Comparison of ENCODE assay signal across 21 mouse cellular contexts in genomic region chr12:85197936-85198335, GRCm38 (mm10). TPM values are rescaled to one million over a fixed set of nuclear protein-coding genes. Genes with fewer than 3 reads are reported as not detected.
DNase-seq lines count a peak whose midpoint lies in the region; ATAC-seq lines count a peak whose summit lies in the region.
"Had no signal": no experiment of that assay in that cellular context is flagged by ENCODE, and none has a peak within 500 bp of the region (broad histone marks: within the 10 kb centered on the region; RNA-seq: fewer than 3 reads in every experiment).

No protein-coding gene starts in this region.

- H3K4me2 ChIP-seq in kidney, embryonic 16.5 days (replicated peaks; ENCODE audit: low read depth, low read length), result no peak overlapping the region
- no peak overlapping the region for H3K4me2 ChIP-seq in embryonic facial prominence, embryonic 14.5 days (ENCODE audit: low read depth, low read length)
- no peak overlapping the region for H3K4me2 ChIP-seq in stomach, embryonic 16.5 days (ENCODE audit: low read depth, low read length)
- H3K4me2 ChIP-seq: neural tube, embryonic 12.5 days had no signal

- peak; percentile 32; the same call in 1 of the 2 replicates for ATAC-seq in kidney, embryonic 16.5 days (ENCODE audit: low FRiP score, low TSS enrichment)
- ATAC-seq in embryonic facial prominence, embryonic 14.5 days (ENCODE audit: low read depth), result no peak
- no peak for ATAC-seq in stomach, embryonic 16.5 days (ENCODE audit: insufficient read depth, low FRiP score)
- ATAC-seq: lung, postnatal 0 days; Patski had no signal

- no peak for DNase-seq in kidney, adult 9 months
- DNase-seq in embryo, embryonic 11 days, result peak; percentile 78
- peak; percentile 65 for DNase-seq in embryonic facial prominence, embryonic 14.5 days (ENCODE audit: low spot score)
- no peak for DNase-seq in c-Kit-positive CD71-positive TER-119-positive erythroid progenitor cells, embryonic 14.5 days (ENCODE audit: low spot score)
- no peak for DNase-seq in thymus, postnatal 25 days
- DNase-seq: adrenal gland, postnatal 36 days; cerebellum, adult 9-11 months; gastrocnemius, postnatal 25 days; heart, postnatal 14 days; kidney, adult 2 months; left cerebral cortex, postnatal 4 days; right cerebral cortex, postnatal 25 days had no signal

- H3K4me3 ChIP-seq in kidney, embryonic 16.5 days (ENCODE audit: low read length), result no peak overlapping the region
- no peak overlapping the region for H3K4me3 ChIP-seq in embryonic facial prominence, embryonic 14.5 days (ENCODE audit: low read depth, low read length)
- H3K4me3 ChIP-seq in stomach, embryonic 16.5 days (replicated peaks; ENCODE audit: low read length), result no peak overlapping the region
- H3K4me3 ChIP-seq: forebrain, embryonic 10.5 days; heart, embryonic 10.5 days; layer of hippocampus, adult 2 months; neural tube, embryonic 12.5 days had no signal

- H3K27ac ChIP-seq in kidney, embryonic 16.5 days (ENCODE audit: low read length), result no peak overlapping the region
- no peak overlapping the region for H3K27ac ChIP-seq in embryonic facial prominence, embryonic 14.5 days (replicated peaks; ENCODE audit: low read depth, low read length)
- peak overlapping the region; percentile 16; the same call in 1 of the 2 replicates for H3K27ac ChIP-seq in stomach, embryonic 16.5 days (ENCODE audit: low read length)
- H3K27ac ChIP-seq: layer of hippocampus, adult 2 months; liver, embryonic 14.5 days; neural tube, embryonic 12.5 days had no signal

- no peaks in the 10 kb centered on the region for H3K36me3 ChIP-seq in kidney, embryonic 16.5 days (ENCODE audit: insufficient read depth, low read length)
- no peaks in the 10 kb centered on the region for H3K36me3 ChIP-seq in embryonic facial prominence, embryonic 14.5 days (ENCODE audit: control insufficient read depth, insufficient read depth, low read length)
- H3K36me3 ChIP-seq in stomach, embryonic 16.5 days (ENCODE audit: control insufficient read depth, insufficient read depth, low read length), result no peaks in the 10 kb centered on the region
- H3K36me3 ChIP-seq: forebrain, embryonic 10.5 days; heart, embryonic 10.5 days; neural tube, embryonic 12.5 days had no signal

- no peak overlapping the region for H3K9ac ChIP-seq in kidney, embryonic 16.5 days (replicated peaks; ENCODE audit: low read length)
- no peak overlapping the region for H3K9ac ChIP-seq in embryonic facial prominence, embryonic 14.5 days (ENCODE audit: low read depth, low read length)
- H3K9ac ChIP-seq in stomach, embryonic 16.5 days (ENCODE audit: low read length), result no peak overlapping the region
- H3K9ac ChIP-seq: liver, embryonic 14.5 days; neural tube, embryonic 12.5 days had no signal

- H3K27me3 ChIP-seq in kidney, embryonic 16.5 days (ENCODE audit: insufficient read depth, low read length), result no peaks in the 10 kb centered on the region
- H3K27me3 ChIP-seq in embryonic facial prominence, embryonic 14.5 days (replicated peaks; ENCODE audit: control insufficient read depth, insufficient read depth, low read length), result 0 out of 2 replicates have a peak, but pooled peaks cover 5% of the 10 kb centered on the region
- H3K27me3 ChIP-seq in stomach, embryonic 16.5 days (ENCODE audit: control insufficient read depth, insufficient read depth, low read length), result no peaks in the 10 kb centered on the region
- H3K27me3 ChIP-seq: neural tube, embryonic 12.5 days; Patski had no signal

- H3K4me1 ChIP-seq in kidney, embryonic 16.5 days (ENCODE audit: insufficient read depth, low read length), result peaks cover 52% of the 10 kb centered on the region
- peaks cover 53% of the 10 kb centered on the region for H3K4me1 ChIP-seq in embryonic facial prominence, embryonic 14.5 days (ENCODE audit: control insufficient read depth, insufficient read depth, low read length)
- H3K4me1 ChIP-seq in stomach, embryonic 16.5 days (ENCODE audit: control insufficient read depth, insufficient read depth, low read length), result peaks cover 49% of the 10 kb centered on the region

- H3K9me3 ChIP-seq in kidney, embryonic 16.5 days (ENCODE audit: low read length), result no peaks in the 10 kb centered on the region
- no peaks in the 10 kb centered on the region for H3K9me3 ChIP-seq in embryonic facial prominence, embryonic 14.5 days (ENCODE audit: control insufficient read depth, low read length)
- no peaks in the 10 kb centered on the region for H3K9me3 ChIP-seq in stomach, embryonic 16.5 days (replicated peaks; ENCODE audit: control insufficient read depth, low read length)
- H3K9me3 ChIP-seq: forebrain, embryonic 10.5 days; heart, embryonic 10.5 days; neural tube, embryonic 12.5 days had no signal

- 27% methylated on average over 8 of the region's 8 CpGs for WGBS in kidney, embryonic 16.5 days
- 16% methylated on average over 8 of the region's 8 CpGs for WGBS in embryonic facial prominence, embryonic 14.5 days
- WGBS in stomach, embryonic 16.5 days, result 35% methylated on average over 8 of the region's 8 CpGs

RNA-seq across cellular contexts. Expression of gene Pgf, which starts 20.3 kb away (rescaled TPM):
- polyA plus RNA-seq in kidney, embryonic 16.5 days (2015; fragmentation: Nextera tagmentation; extraction: Ambion mirVana), result 16.9 and 18.4 TPM in 2 replicates
- 18.0 and 20.2 TPM in 2 replicates for polyA plus RNA-seq in embryonic facial prominence, embryonic 14.5 days (2014; fragmentation: Nextera tagmentation; extraction: Ambion mirVana)
- polyA plus RNA-seq in stomach, embryonic 16.5 days (2015; fragmentation: Nextera tagmentation; extraction: Ambion mirVana), result 14.9 and 16.3 TPM in 2 replicates

RNA-seq across cellular contexts. Expression of gene Eif2b2, which starts 21.3 kb away (rescaled TPM):
- 108 and 110 TPM in 2 replicates for polyA plus RNA-seq in kidney, embryonic 16.5 days (2015; fragmentation: Nextera tagmentation; extraction: Ambion mirVana)
- polyA plus RNA-seq in embryonic facial prominence, embryonic 14.5 days (2014; fragmentation: Nextera tagmentation; extraction: Ambion mirVana), result 74.5 and 91.6 TPM in 2 replicates
- 72.9 and 82.5 TPM in 2 replicates for polyA plus RNA-seq in stomach, embryonic 16.5 days (2015; fragmentation: Nextera tagmentation; extraction: Ambion mirVana)

RNA-seq across cellular contexts. Expression of gene Rps6kl1, which starts 46.9 kb away (rescaled TPM):
- polyA plus RNA-seq in kidney, embryonic 16.5 days (2015; fragmentation: Nextera tagmentation; extraction: Ambion mirVana), result 0.86 and 1.1 TPM in 2 replicates
- 1.5 and 1.8 TPM in 2 replicates for polyA plus RNA-seq in embryonic facial prominence, embryonic 14.5 days (2014; fragmentation: Nextera tagmentation; extraction: Ambion mirVana)
- 1.3 and 1.8 TPM in 2 replicates for polyA plus RNA-seq in stomach, embryonic 16.5 days (2015; fragmentation: Nextera tagmentation; extraction: Ambion mirVana)

Comparison
In these comparisons a context has a peak if more than half of its experiments do, and no peak if none do; other contexts are left out.
1. DNase-seq: peak in embryo, embryonic 11 days (single experiment) and embryonic facial prominence, embryonic 14.5 days (single experiment); none in kidney, adult 9 months (single experiment), c-Kit-positive CD71-positive TER-119-positive erythroid progenitor cells, embryonic 14.5 days (single experiment) and thymus, postnatal 25 days (single experiment).